9 mouse cellular contexts compared by ENCODE assay signal in the genomic region with DNA sequence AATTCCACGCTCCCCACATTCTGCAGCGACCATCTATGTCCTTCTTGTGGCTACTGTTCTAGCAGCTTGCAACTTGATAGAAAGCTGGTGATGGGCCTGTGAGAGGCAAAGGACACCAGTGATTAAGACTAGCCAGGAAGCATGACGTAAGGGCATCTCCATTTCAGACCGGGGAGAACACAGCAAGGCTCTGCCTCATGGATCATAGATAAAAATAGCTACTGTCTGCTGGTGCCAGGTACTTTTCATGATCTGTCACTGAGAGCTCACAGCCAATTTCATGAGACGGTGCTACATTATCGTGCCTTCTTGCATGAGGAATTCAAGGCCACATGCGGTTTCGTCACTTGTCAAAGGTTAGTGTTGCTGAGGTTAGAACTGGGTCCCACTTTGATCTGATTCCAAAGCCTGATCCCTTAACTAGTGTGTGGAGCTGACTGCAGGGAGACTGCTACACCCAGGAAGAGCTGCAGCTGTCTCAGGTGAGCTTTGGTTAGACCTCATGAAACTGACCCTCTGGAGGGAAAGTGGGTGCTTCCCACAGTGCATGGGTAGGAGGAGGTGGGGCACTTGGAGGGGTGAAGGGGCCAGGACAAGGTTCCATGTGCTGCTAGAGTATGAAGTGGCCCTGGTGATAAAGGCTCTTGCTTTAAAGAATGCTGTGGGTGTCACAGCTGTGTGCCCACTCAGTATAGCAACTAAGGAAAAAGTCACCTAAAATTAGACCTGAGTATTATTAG.
DNase-seq lines count a peak whose midpoint lies in the region; ATAC-seq lines count a peak whose summit lies in the region.
"Had no signal": no experiment of that assay in that cellular context is flagged by ENCODE, and none has a peak within 500 bp of the region (broad histone marks: within the 10 kb centered on the region; RNA-seq: fewer than 3 reads in every experiment).

No protein-coding gene starts in this region.

- intact Hi-C loops in left cerebral cortex, postnatal 4 days (cut with DNase I), result no loop called here

- H3K9me3 ChIP-seq in hindbrain, embryonic 10.5 days, result no peaks in the 10 kb centered on the region
- no peaks in the 10 kb centered on the region for H3K9me3 ChIP-seq in midbrain, embryonic 11.5 days (ENCODE audit: control insufficient read depth, low read length)

- H3K27me3 ChIP-seq in hindbrain, embryonic 10.5 days (ENCODE audit: insufficient read depth, poor library complexity, severe bottlenecking), result no peaks in the 10 kb centered on the region
- no peaks in the 10 kb centered on the region for H3K27me3 ChIP-seq in midbrain, embryonic 11.5 days (ENCODE audit: control insufficient read depth, insufficient read depth, low read length)

- DNase-seq in left cerebral cortex, adult 8-10 months (ENCODE audit: low spot score in 2 of 2), result peak; percentile 5 to 10
- DNase-seq in left cerebral cortex, postnatal 4 days, result no peak
- peak; percentile 64 for DNase-seq in adrenal gland, postnatal 14 days
- DNase-seq in heart, adult 8-10 months (ENCODE audit: low spot score), result peak; percentile 73
- peak; percentile 29 to 37 for DNase-seq in layer of hippocampus, postnatal 14 days (ENCODE audit: low spot score in 2 of 2)
- DNase-seq in hindbrain, embryonic 10.5 days (ENCODE audit: low spot score), result no peak
- DNase-seq in midbrain, embryonic 11.5 days (ENCODE audit: low spot score, missing footprints), result no peak
- no peak for DNase-seq in thymus, postnatal 36 days

- no peaks in the 10 kb centered on the region for H3K4me1 ChIP-seq in hindbrain, embryonic 10.5 days (replicated peaks)
- H3K4me1 ChIP-seq in midbrain, embryonic 11.5 days (ENCODE audit: control insufficient read depth, insufficient read depth, low read length), result no peaks in the 10 kb centered on the region

- H3K4me3 ChIP-seq in hindbrain, embryonic 10.5 days, result no peak overlapping the region
- H3K4me3 ChIP-seq in midbrain, embryonic 11.5 days (ENCODE audit: low read depth, low read length), result no peak overlapping the region
- H3K4me3 ChIP-seq: erythroblast, embryonic 14.5 days had no signal

- no peak overlapping the region for H3K4me2 ChIP-seq in midbrain, embryonic 11.5 days

- no peak for ATAC-seq in midbrain, embryonic 11.5 days (ENCODE audit: low FRiP score)

- H3K9ac ChIP-seq in midbrain, embryonic 11.5 days (ENCODE audit: low read length), result no peak overlapping the region

- H3K27ac ChIP-seq in hindbrain, embryonic 10.5 days, result no peak overlapping the region
- no peak overlapping the region for H3K27ac ChIP-seq in midbrain, embryonic 11.5 days (ENCODE audit: low read depth, low read length)

- WGBS in hindbrain, embryonic 10.5 days, result 88% methylated on average over 8 of the region's 8 CpGs
- 89% methylated on average over 8 of the region's 8 CpGs for WGBS in midbrain, embryonic 11.5 days

- no peaks in the 10 kb centered on the region for H3K36me3 ChIP-seq in hindbrain, embryonic 10.5 days
- H3K36me3 ChIP-seq in midbrain, embryonic 11.5 days (ENCODE audit: control insufficient read depth, insufficient read depth, low read length), result no peaks in the 10 kb centered on the region

Comparison
In these comparisons a context has a peak if more than half of its experiments do, and no peak if none do; other contexts are left out.
1. DNase-seq: peak in left cerebral cortex, adult 8-10 months (2 of 2), adrenal gland, postnatal 14 days (single experiment), heart, adult 8-10 months (single experiment) and layer of hippocampus, postnatal 14 days (2 of 2); none in left cerebral cortex, postnatal 4 days (single experiment), hindbrain, embryonic 10.5 days (single experiment), midbrain, embryonic 11.5 days (single experiment) and thymus, postnatal 36 days (0 of 2).